Mouse (Mus musculus): ENCODE data around the gene Trmt11.
"Not testable (repeated sequence)": the region's sequence is repeated elsewhere in the genome, so short reads cannot be mapped to it uniquely, and the experiment has no call there.

The Trmt11 gene

DNA sequence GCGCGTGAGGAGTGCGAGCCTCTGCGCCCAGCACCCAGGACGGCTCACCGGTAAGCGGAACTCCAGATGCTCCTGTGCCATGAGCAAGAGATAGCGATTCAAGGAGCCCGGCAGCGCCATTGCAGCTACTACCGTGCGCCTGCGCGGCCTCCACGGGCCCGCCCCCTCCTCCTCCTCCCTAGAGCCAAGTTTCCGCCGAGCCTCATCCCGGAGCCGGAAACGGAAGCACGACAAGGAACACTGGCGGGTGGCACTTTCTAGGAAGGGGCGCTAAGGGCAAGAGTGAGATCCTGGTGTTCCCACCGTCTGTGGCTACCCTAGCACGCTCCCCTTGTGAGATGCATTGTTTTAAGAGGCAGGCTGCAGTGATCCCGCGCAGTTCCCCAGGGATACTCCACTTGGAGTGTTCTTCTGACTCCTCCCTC is at the start of gene Trmt11:
Gene Trmt11, minus strand, starts transcription at position 208 of the 425 bp plus-strand sequence.
- DNase-seq, result peak; percentile 91

DNA sequence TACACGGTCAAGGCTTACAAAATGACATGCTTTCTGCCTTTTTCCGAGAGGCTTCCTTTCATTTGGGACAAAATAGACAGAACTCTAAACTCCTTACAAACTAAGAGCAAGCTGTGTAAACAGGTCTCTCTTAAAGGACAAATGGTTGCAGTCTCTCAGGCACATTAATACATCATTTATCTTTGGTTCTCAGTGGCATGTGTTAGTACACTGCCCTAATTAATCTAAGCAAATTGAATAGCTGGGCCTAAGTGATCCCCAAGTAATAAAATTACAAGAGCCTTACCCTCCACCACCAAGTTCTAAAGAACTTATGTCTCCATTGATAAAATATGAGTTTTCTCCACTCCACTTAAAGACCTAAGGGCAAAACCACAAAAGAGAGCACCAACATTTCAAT is 47.1 kb upstream of the Trmt11 start:
- DNase-seq, result no peak

DNA sequence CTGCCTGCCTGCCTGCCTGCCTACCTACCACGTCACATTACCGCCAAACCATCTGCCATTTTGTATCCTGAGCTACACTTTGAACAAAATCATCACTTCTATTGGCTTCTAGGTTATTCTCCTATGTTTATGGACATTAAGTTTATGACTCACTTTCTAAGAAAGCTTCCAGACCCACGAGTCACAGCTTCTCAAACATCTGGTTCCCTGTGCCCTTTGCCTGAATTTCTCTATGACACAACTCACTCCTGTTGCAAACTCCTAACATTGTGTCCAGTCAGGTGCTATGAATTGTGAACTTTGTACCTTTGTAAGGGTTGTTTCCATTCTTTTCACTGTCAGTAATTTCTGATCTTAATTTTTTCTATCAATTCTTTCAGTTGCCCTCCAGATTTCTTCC is 37.7 kb upstream of the Trmt11 start:
- no peak for DNase-seq

DNA sequence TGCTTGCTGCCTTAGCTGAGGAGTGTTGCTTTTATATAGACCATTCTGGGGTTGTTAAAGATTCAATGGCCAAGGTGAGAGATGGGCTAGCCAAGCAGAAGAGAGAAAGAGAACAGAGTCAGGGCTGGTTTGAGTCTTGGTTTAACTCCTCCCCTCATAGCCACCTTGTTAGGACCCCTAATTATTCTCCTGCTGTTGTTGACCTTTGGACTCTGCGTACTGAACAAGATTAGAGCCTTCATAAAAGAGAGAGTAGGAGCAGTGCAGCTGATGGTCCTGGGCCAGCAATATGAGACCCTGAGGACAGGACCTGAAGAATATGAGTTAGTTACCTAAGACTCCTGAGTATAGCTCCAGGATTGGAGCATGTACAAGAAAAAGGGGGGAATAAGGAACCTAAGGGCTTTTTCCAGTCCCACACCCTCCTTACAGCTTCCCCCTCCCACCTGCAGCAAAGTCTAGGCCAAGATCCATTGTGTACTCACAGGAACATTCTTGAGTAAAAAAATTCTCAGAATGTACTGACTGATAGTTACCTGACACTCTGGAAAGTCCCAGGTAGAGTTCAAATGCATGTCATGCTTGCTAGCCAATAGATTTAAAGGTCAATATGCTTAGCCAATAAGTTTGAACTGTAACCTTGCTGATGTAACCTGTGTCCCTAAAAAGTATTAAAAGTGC is 36.1 kb upstream of the Trmt11 start:
- not testable (repeated sequence) for DNase-seq

DNA sequence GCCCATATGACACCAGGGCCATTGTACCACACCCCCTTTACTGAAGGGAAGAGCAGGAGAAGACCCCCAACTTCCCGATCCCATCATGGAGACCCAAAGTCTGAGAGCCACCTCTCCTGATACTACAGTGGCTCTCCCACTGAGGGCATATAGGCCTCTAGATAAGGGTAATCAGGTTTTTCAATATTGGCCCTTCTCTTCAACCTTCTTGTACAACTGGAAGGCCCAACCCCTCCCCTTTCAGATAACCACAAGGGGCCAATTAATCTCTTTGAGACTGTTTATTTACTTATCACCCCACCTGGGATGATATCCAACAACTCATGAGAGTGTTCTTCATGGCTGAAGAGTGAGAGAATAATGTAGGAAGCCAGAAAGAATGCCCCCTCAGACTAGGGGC is 32.2 kb upstream of the Trmt11 start:
- DNase-seq, result no peak

DNA sequence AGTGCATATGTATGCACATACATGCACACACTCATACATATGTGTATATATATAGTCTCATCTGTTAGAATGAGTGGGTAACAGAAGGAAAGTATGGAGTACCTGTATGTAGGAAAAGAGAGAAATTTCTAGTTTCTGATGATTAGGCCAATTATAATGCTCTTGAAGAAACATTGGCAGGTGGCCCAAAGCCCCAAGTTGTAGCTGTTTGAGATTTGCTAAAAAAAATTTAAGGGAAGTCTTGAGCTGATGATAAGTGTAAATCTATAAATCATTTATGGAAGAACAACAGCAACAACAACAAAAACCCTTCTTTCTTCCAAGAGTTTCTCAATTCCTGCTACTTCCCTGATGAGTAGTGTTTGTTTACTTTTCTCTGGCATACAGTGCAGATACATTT is 29.4 kb upstream of the Trmt11 start:
- no peak for DNase-seq

DNA sequence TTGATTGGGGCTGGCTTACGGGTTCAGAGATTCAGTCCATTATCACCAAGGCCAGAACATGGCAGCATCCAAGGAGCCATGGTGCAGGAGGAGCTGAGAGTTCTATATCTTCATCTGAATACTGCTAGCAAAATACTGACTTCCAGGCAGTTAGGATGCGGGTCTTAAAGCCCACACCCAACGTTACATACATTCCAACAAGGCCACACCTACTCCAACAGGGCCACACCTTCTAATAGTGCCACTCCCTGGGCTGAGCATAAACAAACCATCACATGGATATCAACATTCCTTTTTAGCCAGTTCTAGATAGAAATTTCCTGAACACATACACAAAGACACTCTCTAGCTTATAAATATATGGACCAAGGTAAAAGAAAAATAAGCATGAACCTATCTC is 29.0 kb upstream of the Trmt11 start, which contains the start of gene Hint3:
Gene Hint3, minus strand, starts transcription at position 120 of the 400 bp plus-strand sequence.
- no peak for DNase-seq

DNA sequence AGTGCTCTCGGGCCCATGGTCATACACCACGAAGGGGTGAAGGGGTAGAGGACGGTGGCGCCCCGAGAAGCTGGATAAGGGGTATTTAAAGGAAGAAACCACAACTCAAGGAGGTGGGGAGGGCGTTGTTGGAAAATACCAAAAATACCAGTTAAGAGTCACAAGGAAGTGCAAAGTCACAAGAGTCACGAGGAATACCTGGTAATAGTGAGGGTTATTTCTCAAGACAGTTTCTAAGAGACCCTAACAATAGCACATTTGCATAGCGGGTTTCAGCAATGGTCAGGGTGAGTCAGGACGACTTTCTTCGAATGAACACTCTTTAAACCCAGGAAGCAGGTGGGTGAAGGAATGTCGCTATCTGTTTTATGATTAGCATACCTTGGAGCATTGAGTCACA is 27.9 kb upstream of the Trmt11 start:
- DNase-seq, result not testable (repeated sequence)

DNA sequence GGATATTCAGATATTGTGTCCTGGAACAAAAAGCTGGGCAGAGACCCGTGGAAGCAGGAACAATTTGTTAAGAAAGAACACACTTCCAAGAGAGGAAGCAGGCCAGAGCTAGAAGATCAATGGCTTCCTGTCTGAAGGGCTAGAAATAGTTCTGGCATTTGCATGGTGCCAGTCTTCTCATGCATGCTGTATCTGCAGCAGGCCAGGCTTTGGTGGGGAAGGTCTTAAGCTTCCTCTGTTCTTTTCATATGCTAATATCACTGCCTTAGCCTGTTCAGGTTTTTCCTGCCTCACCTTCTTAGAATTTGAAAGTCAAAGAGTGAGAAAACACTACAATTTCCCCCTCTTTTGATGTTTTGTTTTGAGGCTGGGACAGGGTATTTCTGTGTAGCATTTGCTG is 27.0 kb upstream of the Trmt11 start:
- DNase-seq, result no peak

DNA sequence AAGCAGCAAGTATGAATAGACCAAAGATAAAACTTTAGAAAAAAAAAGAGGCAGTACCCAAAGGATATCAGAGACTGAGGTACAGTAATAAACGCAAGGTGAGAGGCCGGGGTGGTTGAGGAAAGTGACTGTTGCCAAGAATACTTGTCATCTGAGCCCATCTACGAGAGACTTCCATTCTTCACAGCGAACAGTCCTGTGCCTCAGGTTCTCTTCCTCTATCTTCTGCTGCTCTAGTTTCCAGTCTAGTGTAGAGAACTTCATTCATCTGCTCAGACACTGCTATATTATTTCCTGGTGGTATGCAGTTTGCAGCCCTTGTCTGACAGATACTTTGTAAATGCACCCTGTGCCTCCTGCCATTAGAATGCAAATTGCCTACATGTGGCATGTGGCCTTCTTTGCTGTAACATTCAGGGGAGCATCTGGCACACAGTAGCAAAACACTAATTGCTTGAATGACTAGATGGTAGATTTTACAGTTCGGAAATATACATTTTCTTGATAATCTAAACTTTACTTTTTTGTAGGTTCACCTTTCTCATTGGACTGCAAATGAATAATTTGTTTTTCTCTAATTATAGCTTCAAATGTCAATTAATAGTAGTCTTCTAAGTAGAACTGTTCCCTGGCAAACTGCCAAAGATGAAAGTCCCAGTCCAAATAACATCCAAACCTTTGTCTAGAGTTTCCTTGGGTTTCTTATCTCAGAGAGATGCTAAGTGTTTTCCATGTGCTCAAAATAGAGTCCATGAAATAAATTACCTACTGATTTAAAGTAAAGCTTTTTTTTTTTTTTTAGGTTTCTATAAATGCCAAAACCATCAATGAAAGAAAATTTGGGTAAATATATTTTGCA is 23.8 kb upstream of the Trmt11 start:
- peak; percentile 15 for DNase-seq

DNA sequence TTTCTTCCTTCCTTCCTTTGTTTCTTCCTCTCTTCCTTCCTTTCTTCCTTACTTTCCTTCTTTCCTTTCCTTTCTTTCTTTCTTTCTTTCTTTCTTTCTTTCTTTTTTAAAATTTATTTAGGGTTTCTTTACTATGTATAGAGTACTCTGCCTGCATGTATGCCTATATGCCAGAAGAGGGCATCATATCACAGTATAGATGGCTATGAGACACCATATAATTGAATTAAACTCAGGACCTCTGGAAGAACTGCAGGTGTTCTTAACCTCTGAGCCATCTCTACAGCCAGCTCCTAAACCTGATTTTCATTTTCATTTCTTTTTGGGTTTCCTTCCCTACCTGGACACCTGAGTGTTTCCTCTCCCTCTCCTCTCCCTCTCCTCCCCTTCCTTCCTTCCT is 22.4 kb upstream of the Trmt11 start:
- no peak for DNase-seq

DNA sequence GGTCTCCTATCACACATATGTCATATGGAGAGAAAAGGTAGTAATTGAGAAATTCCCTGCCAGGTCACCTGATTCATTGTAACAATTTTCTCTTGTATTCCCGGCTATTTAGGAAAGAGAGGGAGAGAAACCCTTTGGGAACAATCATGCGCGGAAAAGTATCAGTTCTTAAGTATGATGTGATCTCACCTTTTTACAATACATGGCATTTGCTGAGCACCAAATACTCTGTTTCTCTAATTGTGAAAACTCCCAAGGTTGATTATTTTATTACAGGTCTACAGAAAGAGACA is 18.3 kb upstream of the Trmt11 start:
- DNase-seq, result no peak

DNA sequence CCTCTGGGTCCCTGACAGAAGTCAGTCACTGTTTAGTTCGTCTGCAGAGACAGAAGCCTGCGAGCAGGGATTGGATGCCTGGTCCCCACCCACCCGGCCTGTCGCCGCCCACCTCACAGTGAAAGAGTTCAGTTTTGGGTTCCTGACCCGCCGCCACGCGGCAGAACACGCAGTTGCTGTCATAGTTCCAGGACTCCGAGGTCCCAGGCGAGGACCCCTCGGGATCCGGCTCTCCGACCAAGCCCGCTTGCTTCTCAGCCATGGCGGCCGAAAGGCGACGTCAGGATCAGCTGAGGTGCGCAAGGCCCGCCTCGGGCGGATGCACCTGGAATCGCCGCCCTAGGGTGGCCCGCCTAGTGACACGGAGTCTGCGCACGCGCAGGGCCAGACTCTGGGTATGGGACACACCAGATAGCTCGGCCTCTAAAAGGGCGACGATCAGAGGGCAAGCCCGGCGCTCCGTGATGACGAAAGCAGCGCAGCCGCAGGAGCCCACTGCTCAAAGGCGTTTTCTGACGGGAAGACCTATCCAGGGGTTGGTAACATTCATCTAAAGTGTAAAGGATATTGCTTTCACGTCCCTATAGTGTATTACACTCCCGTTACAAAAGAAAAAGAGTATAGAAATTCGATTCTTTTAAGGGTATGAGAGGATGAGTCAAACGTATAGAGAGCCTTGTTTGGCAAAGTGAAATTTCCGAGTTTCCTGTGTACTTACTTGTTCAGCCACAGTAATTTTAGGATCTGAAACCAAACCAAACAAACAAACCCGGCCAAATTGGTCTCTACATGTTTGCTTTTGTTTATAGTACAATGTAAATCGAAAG is 17.8 kb upstream of the Trmt11 start:
- peak; percentile 99 for DNase-seq

DNA sequence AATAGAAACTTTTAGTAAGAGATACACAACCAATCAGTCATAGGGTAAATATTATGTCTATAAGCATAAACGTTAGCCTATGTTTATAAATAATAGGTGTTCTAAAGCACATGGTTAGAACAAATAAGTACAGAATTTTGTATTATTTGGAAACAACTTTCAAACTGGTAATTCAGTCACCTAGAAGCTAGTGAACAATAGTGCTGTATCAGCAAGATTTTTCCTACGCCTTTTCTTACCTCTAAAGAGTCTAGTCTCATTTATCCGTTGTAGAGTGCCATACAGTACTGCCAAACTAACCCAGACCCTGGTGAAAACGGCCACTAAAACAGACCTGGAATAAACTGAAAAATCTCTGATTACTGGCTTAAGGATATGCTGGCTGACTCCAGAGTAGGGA is 12.5 kb upstream of the Trmt11 start:
- DNase-seq, result no peak

DNA sequence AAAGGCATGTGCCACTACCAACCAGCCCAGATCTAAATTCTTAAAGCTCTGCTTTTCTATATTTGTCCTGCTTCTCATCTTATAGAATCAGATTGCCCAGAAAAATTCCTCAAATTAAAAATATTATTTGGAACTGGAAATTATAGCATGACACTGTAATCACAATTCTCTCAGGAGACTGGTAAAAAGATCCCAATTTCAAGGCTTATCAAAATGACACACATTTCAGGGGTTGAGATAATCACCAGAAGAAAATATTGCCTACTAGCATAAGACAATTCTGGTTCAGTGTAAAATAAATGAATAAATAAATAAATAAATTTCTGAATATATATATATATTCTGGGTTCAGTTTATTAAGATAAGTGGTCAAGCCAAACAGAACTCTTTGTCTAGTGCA is 9.1 kb upstream of the Trmt11 start:
- DNase-seq, result no peak

DNA sequence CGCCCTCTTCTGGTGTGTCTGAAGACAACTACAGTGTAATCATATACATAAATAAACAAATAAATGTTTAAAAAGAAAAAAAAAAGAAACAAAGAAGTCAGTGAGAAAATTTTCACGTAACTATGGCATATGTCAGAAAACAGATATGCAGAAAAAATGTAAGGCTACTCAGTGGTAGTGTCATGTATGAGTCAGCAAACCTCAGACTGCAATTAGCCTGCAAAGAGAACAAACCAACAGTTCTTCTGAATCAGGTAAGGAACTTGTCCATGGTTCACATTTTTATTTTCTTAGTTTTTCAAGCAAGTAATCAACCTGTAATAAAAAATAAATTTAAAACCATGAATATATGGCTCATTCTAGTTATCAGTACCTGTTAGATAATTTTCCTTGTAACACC is 7.6 kb upstream of the Trmt11 start:
- DNase-seq, result no peak

DNA sequence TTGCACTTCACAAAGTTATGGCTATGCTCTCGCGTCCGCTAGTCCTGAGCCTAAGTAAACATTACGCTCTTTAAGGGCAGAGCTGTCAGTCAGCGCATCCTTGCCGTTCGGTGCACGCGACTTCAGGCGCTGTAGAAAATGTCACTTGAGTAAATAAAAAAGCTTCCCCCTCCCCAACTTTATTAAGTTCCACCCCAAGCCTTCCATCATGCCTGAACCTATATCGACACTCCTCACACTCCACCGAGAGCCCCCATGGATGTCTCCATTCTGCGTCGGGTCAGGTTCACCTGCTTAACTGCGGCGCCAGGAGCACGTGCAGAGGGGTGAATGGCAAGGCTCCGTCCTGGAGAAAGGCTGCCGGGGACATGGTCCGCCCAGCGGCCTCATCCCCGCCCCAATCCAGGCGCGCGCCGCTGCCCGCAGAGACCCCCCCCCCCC is 435 bp downstream of the Trmt11 start:
- DNase-seq, result no peak

DNA sequence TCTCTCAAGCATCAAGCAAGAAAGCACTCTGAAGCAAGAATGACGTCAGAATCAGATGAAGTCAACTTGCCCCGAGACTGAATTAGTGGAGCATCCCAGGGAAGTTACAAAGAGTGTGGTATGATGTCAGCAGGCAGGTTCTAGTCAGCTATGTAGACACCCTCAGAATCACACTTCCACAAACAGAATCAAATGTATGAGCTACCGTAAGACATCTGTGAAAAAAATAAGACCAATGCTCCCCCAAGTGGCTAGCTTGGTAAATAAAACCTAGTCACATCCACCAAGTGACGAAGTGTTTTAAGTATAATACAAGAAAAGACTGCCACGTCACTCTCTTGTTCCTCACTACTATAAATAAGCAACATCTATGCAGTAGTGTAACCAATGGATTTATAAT is 13.5 kb downstream of the Trmt11 start:
- no peak for DNase-seq

DNA sequence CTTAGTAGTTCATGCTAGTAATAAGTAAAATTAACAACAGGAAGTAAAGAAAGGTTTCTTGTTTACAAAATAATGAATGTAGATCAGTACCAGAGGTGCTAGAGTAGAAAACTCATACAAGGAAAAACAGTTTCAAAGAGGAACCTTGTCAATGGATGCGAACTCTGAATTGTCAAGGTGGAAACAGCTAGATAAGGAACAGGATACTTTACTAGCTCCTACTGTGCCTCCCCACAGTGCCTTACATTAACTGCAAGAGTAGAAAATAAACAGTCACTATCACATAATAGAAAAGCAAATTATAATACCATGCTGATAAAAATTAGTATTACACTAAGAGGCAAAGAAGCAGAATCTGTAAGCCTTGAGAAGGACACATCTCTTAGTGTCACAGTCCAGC is 14.9 kb downstream of the Trmt11 start:
- no peak for DNase-seq

DNA sequence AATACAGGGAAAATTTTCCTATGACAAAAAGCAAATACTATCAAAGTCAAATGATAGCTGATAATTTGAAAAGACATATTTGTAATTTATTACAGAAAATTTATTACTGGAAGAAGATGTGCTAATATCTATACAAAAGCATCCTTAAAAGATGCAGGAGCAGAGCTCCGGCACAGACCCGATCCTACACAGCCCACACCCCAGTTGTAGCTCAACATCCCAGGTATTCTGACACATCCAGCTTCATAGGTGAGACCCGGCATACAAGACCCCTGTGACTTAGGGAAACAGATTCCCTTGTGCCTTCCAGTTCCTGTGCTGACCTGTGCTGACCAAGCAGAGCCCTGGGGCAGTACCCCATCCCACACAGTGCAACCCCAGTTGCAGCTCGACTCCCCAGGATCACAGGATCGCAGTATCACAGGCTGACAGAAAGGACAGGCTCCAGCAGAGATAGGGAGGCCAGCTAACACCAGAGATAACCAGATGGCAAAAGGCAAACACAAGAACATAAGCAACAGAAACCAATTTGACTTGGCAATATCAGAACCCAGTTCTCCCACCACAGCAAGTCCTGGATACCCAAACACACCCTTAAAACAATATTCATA is 22.8 kb downstream of the Trmt11 start:
- DNase-seq, result no peak

DNA sequence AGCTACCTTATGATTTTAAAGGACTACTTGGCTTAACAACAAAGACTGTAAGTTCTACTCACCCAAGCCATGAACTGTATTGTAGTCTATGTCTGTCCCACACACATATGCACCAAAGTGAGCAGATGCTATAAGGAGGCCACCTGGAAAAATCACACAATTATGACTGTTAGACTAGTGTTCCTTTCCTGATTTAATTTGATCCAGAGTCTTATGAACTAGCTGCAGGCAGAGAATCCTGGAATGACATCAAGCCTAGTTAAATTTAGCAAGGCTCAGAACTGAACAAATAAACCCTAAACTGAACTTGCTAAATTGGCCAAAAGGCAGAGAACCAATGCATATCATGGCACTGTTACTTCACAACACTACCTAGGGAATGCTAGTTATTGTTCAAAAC is 34.2 kb downstream of the Trmt11 start:
- DNase-seq, result no peak

DNA sequence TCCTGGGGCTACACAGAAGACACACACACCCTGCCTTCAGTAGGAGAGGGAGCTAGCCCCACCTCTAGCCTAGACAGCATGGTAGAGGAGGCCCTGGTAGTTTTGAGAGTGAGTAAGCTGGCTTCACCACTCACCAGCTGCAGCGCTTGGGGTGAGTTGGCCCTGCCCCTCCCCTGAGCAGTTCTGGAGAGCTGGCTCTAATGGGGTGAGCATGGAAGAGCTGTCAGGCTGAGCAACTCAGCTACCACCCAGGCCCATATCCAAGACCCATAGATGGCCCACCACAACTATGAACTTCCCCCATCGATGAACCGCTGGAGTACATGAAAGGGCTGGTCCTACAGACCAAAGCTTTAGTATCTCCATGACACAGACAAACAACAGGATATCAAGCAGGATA is 35.9 kb downstream of the Trmt11 start:
- peak; percentile 21 for DNase-seq
